Mouse (Mus musculus): Measurements from ENCODE around the gene Mrtfa. TPM values are rescaled to one million over a fixed set of nuclear protein-coding genes. Genes with fewer than 3 reads are reported as not detected.

Gene Mrtfa
- polyA plus RNA-seq, 1 experiment, result 18.4 TPM

DNA sequence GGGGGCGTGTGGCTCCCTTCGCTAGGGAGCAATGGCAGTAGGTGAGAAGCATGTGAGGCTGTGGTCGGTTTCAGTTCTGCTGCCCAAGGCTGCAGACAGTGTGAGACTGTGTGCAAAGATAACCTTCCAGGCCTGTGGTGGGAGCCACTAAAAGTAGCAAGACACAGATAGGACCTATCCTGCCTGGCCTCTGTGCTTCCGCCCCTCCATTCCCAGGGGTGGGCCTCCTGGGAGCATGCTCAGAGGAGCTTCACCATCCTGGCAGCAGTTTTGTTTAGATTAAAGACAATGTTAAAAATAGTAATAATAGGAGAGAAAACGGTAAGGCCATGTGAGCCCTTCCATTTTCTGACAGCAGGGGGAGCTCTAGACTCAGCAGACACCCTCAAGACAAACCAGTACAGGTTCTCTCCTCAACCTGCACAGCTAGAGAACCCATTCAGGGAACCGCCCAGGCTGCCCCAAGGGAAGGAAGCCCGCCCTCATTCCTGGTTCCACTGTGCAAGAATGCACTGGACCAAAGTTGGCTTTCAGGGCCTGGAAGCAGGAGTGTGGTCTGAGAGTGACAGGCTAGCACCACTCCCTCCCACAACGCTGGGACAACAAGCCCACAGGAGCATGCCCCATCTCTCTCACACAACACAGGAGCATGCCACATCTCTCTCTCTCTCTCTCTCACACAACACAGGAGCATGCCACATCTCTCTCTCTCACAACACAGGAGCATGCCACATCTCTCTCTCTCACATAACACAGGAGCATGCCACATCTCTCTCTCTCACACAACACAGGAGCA is 163.0 kb downstream of the Mrtfa start:
- H3K27me3 ChIP-seq (ENCODE audit: control insufficient read depth, insufficient read depth, low read length, poor library complexity, severe bottlenecking), result no peaks in the 10 kb centered on the region
- no peaks in the 10 kb centered on the region for H3K9me3 ChIP-seq (replicated peaks; ENCODE audit: control insufficient read depth, insufficient read depth, low read length, poor library complexity, severe bottlenecking)
- no peak overlapping the region for H3K4me3 ChIP-seq (ENCODE audit: low read depth, low read length)
- no peaks in the 10 kb centered on the region for H3K36me3 ChIP-seq (ENCODE audit: control insufficient read depth, insufficient read depth, low read length, poor library complexity, severe bottlenecking)
- no peak overlapping the region for H3K9ac ChIP-seq (ENCODE audit: low read depth, poor library complexity, severe bottlenecking)
- TF ChIP-seq POLR2A (IDR thresholded peaks at IDR 0.05; ENCODE audit: insufficient read depth, low read length) (no peak), CTCF (IDR thresholded peaks at IDR 0.05; ENCODE audit: low read depth, low read length) (peak; percentile 46), EP300 (IDR thresholded peaks at IDR 0.05; ENCODE audit: insufficient read depth, low read depth, low read length) (0 out of 2 replicates have a peak, but pooled peaks have one; percentile 29)
- H3K4me1 ChIP-seq (ENCODE audit: control insufficient read depth, insufficient read depth, low read length), result no peaks in the 10 kb centered on the region
- no peak overlapping the region for H3K27ac ChIP-seq (ENCODE audit: insufficient read depth, low read length)

DNA sequence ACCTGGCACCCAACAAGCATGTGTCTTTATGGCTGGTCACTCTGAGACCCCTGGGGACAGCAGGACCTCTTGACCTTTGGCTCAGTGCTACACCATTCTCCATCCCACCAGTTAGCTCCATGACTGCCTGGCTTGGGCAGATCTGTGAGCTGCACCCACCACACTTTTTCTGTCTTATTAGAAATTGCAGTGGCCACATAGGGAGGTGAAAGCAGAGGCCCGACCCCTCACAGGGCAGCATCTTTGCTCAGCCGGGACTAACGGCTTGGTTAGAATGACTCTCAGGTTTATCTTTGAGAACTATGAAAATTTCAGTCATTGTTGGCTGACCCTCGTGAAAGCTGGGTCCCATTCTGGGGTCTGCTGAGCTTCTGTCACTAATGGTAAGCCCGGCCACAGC is 163.7 kb downstream of the Mrtfa start:
- H3K27ac ChIP-seq (ENCODE audit: insufficient read depth, low read length), result no peak overlapping the region
- H3K4me1 ChIP-seq (ENCODE audit: control insufficient read depth, insufficient read depth, low read length), result no peaks in the 10 kb centered on the region
- no peaks in the 10 kb centered on the region for H3K36me3 ChIP-seq (ENCODE audit: control insufficient read depth, insufficient read depth, low read length, poor library complexity, severe bottlenecking)
- no peaks in the 10 kb centered on the region for H3K9me3 ChIP-seq (replicated peaks; ENCODE audit: control insufficient read depth, insufficient read depth, low read length, poor library complexity, severe bottlenecking)
- no peak overlapping the region for H3K9ac ChIP-seq (ENCODE audit: low read depth, poor library complexity, severe bottlenecking)
- TF ChIP-seq POLR2A (IDR thresholded peaks at IDR 0.05; ENCODE audit: insufficient read depth, low read length), result no peak
- H3K4me3 ChIP-seq (ENCODE audit: low read depth, low read length), result no peak overlapping the region
- no peaks in the 10 kb centered on the region for H3K27me3 ChIP-seq (ENCODE audit: control insufficient read depth, insufficient read depth, low read length, poor library complexity, severe bottlenecking)

DNA sequence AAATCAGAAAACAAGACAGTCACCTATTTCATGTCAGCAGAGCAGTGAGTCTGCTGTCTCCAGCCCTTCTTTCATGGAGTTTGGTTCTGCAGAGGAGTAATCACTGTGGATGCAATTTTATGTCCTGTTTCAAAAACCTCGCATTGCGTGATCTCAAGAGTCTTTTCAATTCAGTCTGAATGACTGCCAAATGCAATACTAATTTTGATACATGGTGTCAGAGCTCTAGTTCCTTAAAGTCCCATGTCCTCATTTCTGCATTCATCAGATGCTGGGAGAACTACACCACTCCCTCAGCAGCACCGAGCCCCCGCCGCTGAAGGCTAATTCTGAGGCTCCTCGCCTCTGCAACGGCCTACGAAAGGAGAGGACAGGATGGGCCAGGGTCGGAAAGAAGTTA is 166.7 kb downstream of the Mrtfa start:
- no peaks in the 10 kb centered on the region for H3K27me3 ChIP-seq (ENCODE audit: control insufficient read depth, insufficient read depth, low read length, poor library complexity, severe bottlenecking)
- no peak overlapping the region for H3K9ac ChIP-seq (ENCODE audit: low read depth, poor library complexity, severe bottlenecking)
- no peaks in the 10 kb centered on the region for H3K4me1 ChIP-seq (ENCODE audit: control insufficient read depth, insufficient read depth, low read length)
- TF ChIP-seq EP300 (IDR thresholded peaks at IDR 0.05; ENCODE audit: insufficient read depth, low read depth, low read length) (no peak), POLR2A (IDR thresholded peaks at IDR 0.05; ENCODE audit: insufficient read depth, low read length) (no peak), CTCF (IDR thresholded peaks at IDR 0.05; ENCODE audit: low read depth, low read length) (no peak)
- H3K27ac ChIP-seq (ENCODE audit: insufficient read depth, low read length), result no peak overlapping the region
- no peak overlapping the region for H3K4me3 ChIP-seq (ENCODE audit: low read depth, low read length)
- H3K9me3 ChIP-seq (replicated peaks; ENCODE audit: control insufficient read depth, insufficient read depth, low read length, poor library complexity, severe bottlenecking), result no peaks in the 10 kb centered on the region
- no peaks in the 10 kb centered on the region for H3K36me3 ChIP-seq (ENCODE audit: control insufficient read depth, insufficient read depth, low read length, poor library complexity, severe bottlenecking)

DNA sequence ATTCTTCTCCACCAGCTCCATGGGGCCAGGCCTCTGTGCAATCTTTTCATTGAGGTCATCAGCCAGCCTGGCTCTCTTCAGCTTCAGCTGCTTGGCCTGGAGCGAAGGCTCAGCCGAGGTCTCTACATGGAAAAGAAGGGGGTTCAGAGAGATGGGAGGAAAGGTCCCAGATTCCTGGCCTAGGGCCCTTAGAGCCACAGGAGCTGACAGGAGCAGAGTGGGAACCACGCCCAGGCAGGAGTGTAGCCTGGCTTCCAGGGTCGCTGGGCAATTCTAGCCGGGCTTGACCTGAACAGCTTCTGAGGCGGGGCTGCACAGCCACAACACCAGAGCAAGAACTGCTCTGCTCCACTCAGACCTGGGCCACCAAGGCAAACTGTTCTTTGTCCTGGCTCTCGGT is 168.1 kb downstream of the Mrtfa start:
- H3K9me3 ChIP-seq (replicated peaks; ENCODE audit: control insufficient read depth, insufficient read depth, low read length, poor library complexity, severe bottlenecking), result no peaks in the 10 kb centered on the region
- no peak overlapping the region for H3K9ac ChIP-seq (ENCODE audit: low read depth, poor library complexity, severe bottlenecking)
- H3K27me3 ChIP-seq (ENCODE audit: control insufficient read depth, insufficient read depth, low read length, poor library complexity, severe bottlenecking), result no peaks in the 10 kb centered on the region
- TF ChIP-seq EP300 (IDR thresholded peaks at IDR 0.05; ENCODE audit: insufficient read depth, low read depth, low read length), result no peak
- TF ChIP-seq POLR2A (IDR thresholded peaks at IDR 0.05; ENCODE audit: insufficient read depth, low read length), result no peak
- no peak for TF ChIP-seq CTCF (IDR thresholded peaks at IDR 0.05; ENCODE audit: low read depth, low read length)
- no peaks in the 10 kb centered on the region for H3K4me1 ChIP-seq (ENCODE audit: control insufficient read depth, insufficient read depth, low read length)
- no peak overlapping the region for H3K4me3 ChIP-seq (ENCODE audit: low read depth, low read length)
- no peaks in the 10 kb centered on the region for H3K36me3 ChIP-seq (ENCODE audit: control insufficient read depth, insufficient read depth, low read length, poor library complexity, severe bottlenecking)
- no peak overlapping the region for H3K27ac ChIP-seq (ENCODE audit: insufficient read depth, low read length)

DNA sequence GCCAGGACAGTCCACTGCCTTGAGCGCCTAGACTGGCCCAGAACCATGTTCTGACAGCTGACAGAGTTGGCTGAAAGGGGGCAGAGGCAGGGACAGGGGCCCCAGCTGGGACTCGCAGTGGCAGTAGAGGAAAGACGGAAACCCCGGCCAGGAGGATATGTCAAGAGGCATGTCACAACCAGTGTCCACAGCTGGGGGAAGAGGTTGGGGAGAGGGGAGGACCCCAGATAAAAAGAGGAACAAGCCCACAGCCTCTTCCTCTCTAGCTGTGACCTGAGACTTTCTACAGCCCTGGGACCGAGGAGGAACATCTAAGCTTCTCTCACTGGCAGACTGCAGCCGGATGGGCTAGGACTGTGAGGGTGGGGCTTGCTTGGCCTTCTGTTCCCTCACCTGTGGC is 169.2 kb downstream of the Mrtfa start:
- Histone ChIP-seq H3K27ac (ENCODE audit: insufficient read depth, low read length) (no peak overlapping the region), H3K27me3 (ENCODE audit: control insufficient read depth, insufficient read depth, low read length, poor library complexity, severe bottlenecking) (no peaks in the 10 kb centered on the region), H3K9me3 (replicated peaks; ENCODE audit: control insufficient read depth, insufficient read depth, low read length, poor library complexity, severe bottlenecking) (no peaks in the 10 kb centered on the region), H3K4me3 (ENCODE audit: low read depth, low read length) (no peak overlapping the region), H3K36me3 (ENCODE audit: control insufficient read depth, insufficient read depth, low read length, poor library complexity, severe bottlenecking) (no peaks in the 10 kb centered on the region), H3K9ac (ENCODE audit: low read depth, poor library complexity, severe bottlenecking) (no peak overlapping the region), H3K4me1 (ENCODE audit: control insufficient read depth, insufficient read depth, low read length) (no peaks in the 10 kb centered on the region)
- TF ChIP-seq EP300 (IDR thresholded peaks at IDR 0.05; ENCODE audit: insufficient read depth, low read depth, low read length) (no peak), POLR2A (IDR thresholded peaks at IDR 0.05; ENCODE audit: insufficient read depth, low read length) (no peak), CTCF (IDR thresholded peaks at IDR 0.05; ENCODE audit: low read depth, low read length) (no peak)

DNA sequence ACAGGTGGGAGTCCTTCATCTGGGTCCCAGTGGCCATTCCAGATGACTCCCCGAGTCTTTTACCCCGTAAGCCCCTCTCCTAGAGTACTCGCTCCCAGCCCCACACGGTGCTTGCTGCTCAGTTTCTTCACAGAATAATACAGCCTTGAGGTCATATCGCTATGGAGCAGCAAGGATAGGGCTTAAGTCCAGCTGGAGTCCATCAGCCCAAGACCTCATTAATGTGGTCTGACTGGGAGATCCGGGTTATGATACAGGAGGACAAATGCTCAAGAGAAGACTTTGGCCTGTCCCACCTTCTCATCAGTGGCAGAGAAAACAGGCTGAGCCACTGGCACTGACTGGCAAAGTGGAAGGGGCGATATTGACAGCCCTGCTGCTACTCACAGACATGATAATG is 173.2 kb downstream of the Mrtfa start:
- TF ChIP-seq CTCF (IDR thresholded peaks at IDR 0.05; ENCODE audit: low read depth, low read length), result no peak
- no peak for TF ChIP-seq EP300 (IDR thresholded peaks at IDR 0.05; ENCODE audit: insufficient read depth, low read depth, low read length)
- TF ChIP-seq POLR2A (IDR thresholded peaks at IDR 0.05; ENCODE audit: insufficient read depth, low read length), result no peak
- H3K4me3 ChIP-seq (ENCODE audit: low read depth, low read length), result no peak overlapping the region
- H3K27ac ChIP-seq (ENCODE audit: insufficient read depth, low read length), result no peak overlapping the region
- H3K4me1 ChIP-seq (ENCODE audit: control insufficient read depth, insufficient read depth, low read length), result no peaks in the 10 kb centered on the region
- no peaks in the 10 kb centered on the region for H3K9me3 ChIP-seq (replicated peaks; ENCODE audit: control insufficient read depth, insufficient read depth, low read length, poor library complexity, severe bottlenecking)
- no peaks in the 10 kb centered on the region for H3K27me3 ChIP-seq (ENCODE audit: control insufficient read depth, insufficient read depth, low read length, poor library complexity, severe bottlenecking)
- no peak overlapping the region for H3K9ac ChIP-seq (ENCODE audit: low read depth, poor library complexity, severe bottlenecking)
- no peaks in the 10 kb centered on the region for H3K36me3 ChIP-seq (ENCODE audit: control insufficient read depth, insufficient read depth, low read length, poor library complexity, severe bottlenecking)

All from ES-Bruce4 (cell line).